Mouse (Mus musculus): ENCODE measurements around the gene Lyst. TPM values are rescaled to one million over a fixed set of nuclear protein-coding genes. Genes with fewer than 3 reads are reported as not detected.

The Lyst gene
- polyA plus RNA-seq, 1 experiment from 2014 or later = 6.4 TPM

Other genes starting within 250 kb of the Lyst start
- gene Gpr137b, start 196.4 kb upstream of the Lyst start, polyA plus RNA-seq (2014; fragmentation: Nextera tagmentation; extraction: Ambion mirVana) = 27.5 and 28.5 TPM in 2 replicates
- 28.5 and 49.1 TPM in 2 replicates for gene Nid1, start 152.8 kb upstream of the Lyst start, polyA plus RNA-seq (2014; fragmentation: Nextera tagmentation; extraction: Ambion mirVana)
- gene Gng4, start 193.7 kb downstream of the Lyst start, polyA plus RNA-seq (2014; fragmentation: Nextera tagmentation; extraction: Ambion mirVana) = 42.1 and 49.1 TPM in 2 replicates

All from midbrain, embryonic 14.5 days (tissue).